Mouse (Mus musculus): ENCODE data around the gene Adgrb2. TPM values are rescaled to one million over a fixed set of nuclear protein-coding genes. Genes with fewer than 3 reads are reported as not detected.

Adgrb2 gene
- total RNA-seq, 1 experiment from 2014 or later = 0.15 TPM

GRCm38 (mm10) chr4:130050056-130050824 lies 65.6 kb downstream of the Adgrb2 start:
- ATAC-seq (replicated peaks in 1 of 2; ENCODE audit: insufficient read depth in 1 of 2, low FRiP score in 2 of 2, low TSS enrichment in 1 of 2, low read depth in 1 of 2, poor library complexity in 2 of 2, severe bottlenecking in 2 of 2) = no peak

DNA sequence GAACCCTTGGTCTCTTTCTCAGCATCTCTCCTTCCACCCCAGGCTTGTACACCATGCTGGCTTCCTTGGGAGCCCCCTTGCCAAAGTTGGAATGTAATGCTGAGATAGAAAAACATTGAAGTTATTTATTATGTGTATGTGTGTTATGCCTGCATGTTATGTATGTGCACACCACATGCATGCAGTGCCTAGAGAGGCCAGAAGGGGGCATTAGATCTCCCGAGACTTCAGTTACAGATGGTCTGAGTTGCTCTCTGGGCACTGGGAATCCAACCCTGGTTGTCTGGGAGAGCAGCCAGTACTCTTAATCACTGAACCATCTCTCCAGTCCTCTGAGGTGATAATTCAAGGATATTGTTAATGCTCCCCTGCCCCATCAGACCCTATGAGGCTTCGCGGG lies 67.6 kb downstream of the Adgrb2 start:
- no peak for ATAC-seq (replicated peaks in 1 of 2; ENCODE audit: insufficient read depth in 1 of 2, low FRiP score in 2 of 2, low TSS enrichment in 1 of 2, low read depth in 1 of 2, poor library complexity in 2 of 2, severe bottlenecking in 2 of 2)

DNA sequence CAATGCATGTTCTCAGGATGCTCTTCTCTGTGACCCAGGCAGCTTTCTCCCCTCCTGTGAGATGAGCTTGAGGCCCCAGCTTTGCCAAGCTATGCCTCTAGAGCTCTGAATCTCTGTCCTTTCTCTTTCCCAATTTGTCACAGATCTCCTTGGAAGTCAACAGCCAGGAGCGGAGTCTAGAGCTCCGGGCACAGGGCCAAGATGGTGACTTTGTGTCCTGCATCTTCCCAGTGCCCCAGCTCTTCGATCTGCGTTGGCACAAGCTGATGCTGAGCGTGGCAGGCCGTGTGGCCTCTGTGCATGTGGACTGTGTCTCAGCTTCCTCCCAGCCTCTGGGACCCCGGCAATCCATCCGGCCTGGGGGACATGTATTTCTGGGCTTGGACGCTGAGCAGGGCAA lies 68.4 kb downstream of the Adgrb2 start:
- ATAC-seq (replicated peaks in 1 of 2; ENCODE audit: insufficient read depth in 1 of 2, low FRiP score in 2 of 2, low TSS enrichment in 1 of 2, low read depth in 1 of 2, poor library complexity in 2 of 2, severe bottlenecking in 2 of 2) = no peak

DNA sequence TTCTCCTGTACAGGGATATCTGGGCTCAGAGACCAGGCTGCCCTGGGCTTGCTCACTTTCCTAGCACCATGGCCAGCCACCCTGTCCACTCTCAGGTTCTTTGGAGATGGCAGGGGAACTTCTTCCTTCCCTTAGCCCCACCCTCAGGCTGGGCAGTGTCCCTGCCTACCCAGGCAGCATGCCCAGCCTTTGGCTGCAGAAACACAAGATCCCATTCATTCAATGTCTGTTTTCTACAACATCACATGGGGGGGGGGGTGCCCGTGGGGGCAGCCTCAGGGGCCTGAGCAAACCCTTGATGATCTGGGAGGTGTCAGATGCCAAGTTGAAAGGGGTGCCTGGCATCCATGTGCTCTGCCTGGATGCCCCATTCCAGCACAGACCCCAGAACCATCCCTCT lies 70.1 kb downstream of the Adgrb2 start:
- ATAC-seq (replicated peaks in 1 of 2; ENCODE audit: insufficient read depth in 1 of 2, low FRiP score in 2 of 2, low TSS enrichment in 1 of 2, low read depth in 1 of 2, poor library complexity in 2 of 2, severe bottlenecking in 2 of 2) = no peak

- no peak for ATAC-seq (replicated peaks in 1 of 2; ENCODE audit: insufficient read depth in 1 of 2, low FRiP score in 2 of 2, low TSS enrichment in 1 of 2, low read depth in 1 of 2, poor library complexity in 2 of 2, severe bottlenecking in 2 of 2)
These were observed 70.7 kb downstream of the Adgrb2 start for GRCm38 (mm10) chr4:130055160-130056010.

- no peak for ATAC-seq (replicated peaks in 1 of 2; ENCODE audit: insufficient read depth in 1 of 2, low FRiP score in 2 of 2, low TSS enrichment in 1 of 2, low read depth in 1 of 2, poor library complexity in 2 of 2, severe bottlenecking in 2 of 2)
These were observed 71.3 kb downstream of the Adgrb2 start for GRCm38 (mm10) chr4:130056011-130056322.

DNA sequence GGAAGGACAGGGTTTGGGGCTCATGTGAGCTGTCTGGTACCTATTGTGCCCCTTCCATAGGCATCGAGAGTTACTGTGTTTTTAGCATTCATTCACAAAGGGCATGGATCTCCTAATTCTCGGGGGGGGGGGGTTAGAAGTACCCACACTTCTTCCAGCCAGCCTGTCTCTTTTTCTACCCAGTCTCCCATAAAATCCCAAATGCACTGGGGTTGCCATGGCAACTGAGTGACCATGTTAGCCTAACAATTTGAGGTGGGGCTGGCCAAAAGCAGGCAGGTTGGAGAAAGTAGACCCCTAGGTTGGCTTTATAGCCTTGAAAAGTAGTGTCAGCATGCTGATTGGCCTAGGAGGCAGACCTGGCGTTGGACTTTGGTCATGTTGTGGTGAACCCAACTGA lies 71.8 kb downstream of the Adgrb2 start:
- ATAC-seq (replicated peaks in 1 of 2; ENCODE audit: insufficient read depth in 1 of 2, low FRiP score in 2 of 2, low TSS enrichment in 1 of 2, low read depth in 1 of 2, poor library complexity in 2 of 2, severe bottlenecking in 2 of 2) = no peak

DNA sequence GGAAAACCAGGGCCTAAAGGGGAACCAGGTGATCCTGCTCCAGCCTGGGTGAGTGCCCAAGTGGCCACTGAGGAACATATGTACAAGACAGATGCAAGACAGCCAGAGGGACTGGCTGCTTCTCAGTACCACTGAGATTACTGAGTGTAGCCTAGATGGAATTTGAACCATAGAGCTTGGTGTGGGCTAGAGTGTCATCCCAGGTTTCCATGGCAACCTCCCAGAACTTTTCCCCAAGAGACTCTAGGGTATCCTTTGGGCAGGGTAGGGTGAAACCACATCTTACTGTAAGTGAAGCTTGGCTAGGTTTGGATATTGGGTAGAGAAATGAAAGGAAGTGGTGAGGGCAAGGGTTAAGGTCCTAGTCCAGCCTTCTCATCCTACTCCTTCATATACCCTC lies 76.3 kb downstream of the Adgrb2 start:
- no peak for ATAC-seq (replicated peaks in 1 of 2; ENCODE audit: insufficient read depth in 1 of 2, low FRiP score in 2 of 2, low TSS enrichment in 1 of 2, low read depth in 1 of 2, poor library complexity in 2 of 2, severe bottlenecking in 2 of 2)

DNA sequence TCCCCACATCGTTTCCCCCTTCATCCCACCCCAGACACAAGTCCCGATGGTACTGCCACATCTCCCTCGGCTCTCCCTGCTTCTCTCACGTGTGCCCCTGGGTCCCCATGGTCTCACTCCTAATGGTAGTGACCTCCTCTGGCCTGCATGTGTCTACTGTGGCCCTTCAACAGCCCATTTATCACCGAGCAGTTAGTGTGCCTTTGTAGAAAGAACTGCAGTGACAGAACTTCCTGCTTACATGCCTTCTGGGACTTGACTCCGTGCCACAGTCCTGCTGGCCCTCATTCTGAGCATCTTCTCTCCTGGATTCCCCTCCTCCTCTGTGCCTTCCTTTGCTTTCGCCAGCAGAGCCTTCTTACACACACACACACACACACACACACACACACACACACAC lies 78.5 kb downstream of the Adgrb2 start:
- ATAC-seq (replicated peaks in 1 of 2; ENCODE audit: insufficient read depth in 1 of 2, low FRiP score in 2 of 2, low TSS enrichment in 1 of 2, low read depth in 1 of 2, poor library complexity in 2 of 2, severe bottlenecking in 2 of 2) = no peak

DNA sequence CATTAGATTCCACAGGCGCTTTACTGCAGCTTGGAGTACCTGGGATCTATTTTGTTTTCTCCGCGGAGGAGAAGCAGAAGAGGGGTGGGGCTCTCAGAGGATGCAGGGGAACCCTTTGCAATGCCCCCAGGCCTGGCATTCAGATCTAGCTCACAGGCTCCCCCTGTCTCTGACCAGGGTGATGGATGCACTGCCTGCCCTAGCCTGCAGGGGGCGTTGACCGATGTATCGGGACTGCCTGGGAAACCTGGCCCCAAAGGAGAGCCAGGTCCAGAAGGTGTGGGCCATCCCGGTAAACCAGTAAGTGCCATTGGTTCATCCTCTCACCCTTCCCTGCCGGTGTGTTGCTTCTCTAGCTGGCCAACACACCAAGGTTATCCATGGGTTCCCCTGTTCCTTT lies 82.1 kb downstream of the Adgrb2 start:
- ATAC-seq (replicated peaks in 1 of 2; ENCODE audit: insufficient read depth in 1 of 2, low FRiP score in 2 of 2, low TSS enrichment in 1 of 2, low read depth in 1 of 2, poor library complexity in 2 of 2, severe bottlenecking in 2 of 2) = peak; percentile 22 to 49; a peak in 3 of 4 replicates

DNA sequence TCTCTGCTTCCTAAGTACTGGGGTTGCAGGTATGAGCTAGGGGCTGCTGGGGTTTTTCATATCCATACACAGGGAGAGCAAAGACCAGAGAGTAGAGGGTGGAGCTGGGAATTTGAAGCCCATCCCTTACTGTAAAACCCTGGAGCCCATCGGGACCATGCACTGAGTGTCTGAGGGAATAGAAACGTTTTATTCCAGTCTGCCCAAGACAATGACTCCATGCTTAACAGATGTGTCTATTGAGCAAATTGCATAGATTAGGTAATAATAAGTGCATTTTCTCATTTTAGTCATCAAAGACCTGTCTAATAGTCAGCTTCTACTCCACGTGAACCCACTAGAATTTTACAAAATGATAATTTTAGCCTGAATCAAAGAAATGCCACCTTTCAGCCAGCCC lies 85.9 kb downstream of the Adgrb2 start:
- no peak for ATAC-seq (replicated peaks in 1 of 2; ENCODE audit: insufficient read depth in 1 of 2, low FRiP score in 2 of 2, low TSS enrichment in 1 of 2, low read depth in 1 of 2, poor library complexity in 2 of 2, severe bottlenecking in 2 of 2)

DNA sequence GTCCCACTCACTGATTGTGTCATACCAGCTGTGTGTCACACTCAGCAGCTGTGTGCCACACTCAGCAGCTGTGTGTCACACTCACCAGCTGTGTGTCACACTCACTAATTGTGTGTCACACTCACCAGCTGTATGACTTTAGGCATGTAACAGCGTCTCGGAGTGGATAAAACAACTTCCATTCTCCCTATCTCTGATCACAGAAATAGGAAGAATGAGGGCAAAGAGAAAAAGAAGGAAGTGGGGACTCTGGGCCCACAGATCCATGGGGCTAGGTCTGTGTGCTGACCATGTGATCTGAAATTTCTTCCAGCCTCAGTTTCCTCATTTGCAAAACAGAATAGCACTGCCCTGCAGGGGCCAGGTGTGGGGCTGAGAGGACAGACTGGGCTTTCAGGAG lies 87.1 kb downstream of the Adgrb2 start:
- no peak for ATAC-seq (replicated peaks in 1 of 2; ENCODE audit: insufficient read depth in 1 of 2, low FRiP score in 2 of 2, low TSS enrichment in 1 of 2, low read depth in 1 of 2, poor library complexity in 2 of 2, severe bottlenecking in 2 of 2)

Other genes starting within 250 kb of the Adgrb2 start
- 92.1 and 122 TPM in 2 replicates for gene Khdrbs1, start 242.6 kb upstream of the Adgrb2 start, total RNA-seq (2017)
- gene Ptp4a2, start 173.7 kb upstream of the Adgrb2 start, total RNA-seq (2017) = 413 and 530 TPM in 2 replicates
- not detected in 2 replicates for gene Spocd1, start 55.6 kb upstream of the Adgrb2 start, total RNA-seq (2017)
- 15.6 and 31.5 TPM in 2 replicates for gene Col16a1, start 63.0 kb downstream of the Adgrb2 start, total RNA-seq (2017)
- gene Pef1, start 117.7 kb downstream of the Adgrb2 start, total RNA-seq (2017) = 15.4 and 17.9 TPM in 2 replicates
- not detected in 2 replicates for gene Hcrtr1, start 154.5 kb downstream of the Adgrb2 start, total RNA-seq (2017)
- 2.3 and 6.8 TPM in 2 replicates for gene Tinagl1, start 190.3 kb downstream of the Adgrb2 start, total RNA-seq (2017)
- gene Gm853, start 237.5 kb downstream of the Adgrb2 start, total RNA-seq (2017) = not detected in 2 replicates

Measured in hematopoietic stem cell, adult 5-6 weeks (primary cell).